Mouse (Mus musculus) kidney, adult 8-10 months (tissue): ENCODE measurements around the gene Clcnka.

Experiments
- DNase-seq, 2 experiments: peaks; one replicate each; pipeline ENCODE4 v3.0.0; 2022

Clcnka gene

DNA sequence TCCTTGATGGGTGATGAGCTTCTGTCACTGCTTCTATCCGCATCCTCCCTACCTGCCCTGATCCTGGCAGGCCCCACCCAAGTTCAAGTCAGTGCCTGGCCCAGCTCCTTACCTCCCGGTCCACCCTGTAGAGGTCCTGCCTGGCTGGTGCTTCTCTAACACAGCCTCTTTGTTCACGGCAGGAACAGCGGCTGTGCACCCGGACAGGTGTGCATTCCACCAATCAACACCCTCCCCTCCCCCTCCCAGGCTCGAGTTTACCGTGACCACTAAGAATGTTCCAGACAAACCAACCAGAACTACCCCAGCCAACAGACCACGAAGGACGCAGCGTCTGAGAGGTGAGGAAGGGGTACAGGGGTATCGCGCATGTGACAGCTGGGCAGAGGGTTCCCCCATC is at the start of gene Clcnka:
Clcnka (minus strand) TSS at position 180 of the 400 bp plus-strand sequence.
- DNase-seq = peak; percentile 59 to 70

DNA sequence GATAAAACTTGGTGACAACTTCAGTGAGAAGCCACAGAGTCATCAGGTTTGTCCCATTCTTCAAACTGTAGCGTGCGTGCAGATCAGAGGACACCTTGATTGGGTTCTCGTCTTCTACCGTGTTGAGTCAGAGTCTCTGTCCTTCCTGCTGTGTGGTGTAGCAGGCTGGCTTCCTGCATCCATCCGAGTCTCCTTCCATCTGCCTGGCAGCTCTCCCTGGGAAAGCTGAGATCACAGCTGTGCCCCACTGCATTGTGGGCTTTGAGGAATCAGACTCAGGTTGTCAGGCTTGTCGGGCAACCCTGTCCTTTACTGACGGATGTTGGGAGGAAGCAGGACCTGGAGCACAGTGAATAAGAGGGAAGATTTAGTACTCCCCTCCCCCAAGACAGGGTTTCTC is 47.7 kb upstream of the Clcnka start:
- no peak for DNase-seq

DNA sequence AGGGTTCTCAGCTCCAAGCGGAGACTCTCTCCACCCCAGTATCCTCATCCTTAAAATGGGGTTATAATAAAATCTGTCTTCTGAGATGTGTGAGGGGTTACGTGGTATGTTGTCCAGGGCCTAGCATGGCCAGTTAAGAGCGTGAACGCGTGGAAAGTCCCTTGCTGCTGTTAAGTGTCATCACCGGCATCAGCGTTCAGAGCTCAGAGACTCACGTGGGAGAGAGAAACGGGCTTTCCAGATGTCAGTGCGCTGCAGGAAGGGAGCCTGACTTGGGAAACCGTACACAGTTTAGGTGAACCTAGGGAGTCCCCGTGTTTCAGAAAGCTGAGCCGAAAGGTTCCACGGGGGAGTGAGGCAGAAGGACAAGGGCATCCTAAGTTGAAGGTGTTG is 46.8 kb upstream of the Clcnka start:
- no peak for DNase-seq

DNA sequence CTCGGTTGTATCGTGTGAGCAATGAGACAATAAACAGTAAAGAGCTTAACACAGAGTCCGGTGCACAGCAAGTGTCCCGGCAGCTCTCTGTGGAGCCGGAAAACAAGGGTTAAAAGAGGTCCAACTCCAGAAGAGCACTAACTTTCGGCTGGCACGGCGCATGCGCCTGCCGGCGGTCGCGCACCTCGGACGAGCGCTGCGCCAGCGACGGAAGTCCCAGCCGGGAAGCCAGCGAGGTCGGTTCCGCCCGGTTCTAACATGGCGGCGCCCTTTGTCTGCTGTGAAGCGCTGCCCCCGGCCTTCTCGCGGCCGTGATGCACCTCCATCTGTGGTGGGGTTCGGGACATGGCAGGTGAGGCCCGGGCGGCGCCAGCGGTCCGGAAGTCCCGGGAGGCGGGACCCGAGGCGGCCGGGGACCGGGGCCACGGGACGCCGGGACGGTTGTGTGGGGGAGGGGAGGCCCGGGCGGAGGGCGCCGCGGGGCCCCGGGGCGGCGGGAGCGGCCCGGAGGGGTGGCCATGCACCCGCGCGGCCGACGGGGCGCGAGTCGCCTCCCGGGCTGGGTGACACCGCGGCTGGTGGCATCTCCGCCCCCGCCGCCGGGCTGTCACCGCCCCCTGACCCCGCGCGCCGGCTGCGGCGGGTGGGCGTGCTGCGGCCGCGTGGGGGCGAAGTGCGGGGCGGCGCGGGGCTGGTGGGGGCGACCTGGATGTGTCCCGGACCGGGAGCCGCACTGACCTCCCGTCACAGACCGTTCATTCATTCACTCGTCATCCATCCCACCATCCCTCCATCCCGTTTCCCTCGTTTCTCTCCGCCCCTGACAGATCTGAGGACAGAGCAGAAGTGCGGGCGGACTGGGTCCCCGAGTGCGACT is 46.2 kb upstream of the Clcnka start, which contains the start of gene Zbtb17:
Zbtb17 (plus strand) TSS at position 204 of the 877 bp plus-strand sequence.
- DNase-seq = peak; percentile 85 to 87

DNA sequence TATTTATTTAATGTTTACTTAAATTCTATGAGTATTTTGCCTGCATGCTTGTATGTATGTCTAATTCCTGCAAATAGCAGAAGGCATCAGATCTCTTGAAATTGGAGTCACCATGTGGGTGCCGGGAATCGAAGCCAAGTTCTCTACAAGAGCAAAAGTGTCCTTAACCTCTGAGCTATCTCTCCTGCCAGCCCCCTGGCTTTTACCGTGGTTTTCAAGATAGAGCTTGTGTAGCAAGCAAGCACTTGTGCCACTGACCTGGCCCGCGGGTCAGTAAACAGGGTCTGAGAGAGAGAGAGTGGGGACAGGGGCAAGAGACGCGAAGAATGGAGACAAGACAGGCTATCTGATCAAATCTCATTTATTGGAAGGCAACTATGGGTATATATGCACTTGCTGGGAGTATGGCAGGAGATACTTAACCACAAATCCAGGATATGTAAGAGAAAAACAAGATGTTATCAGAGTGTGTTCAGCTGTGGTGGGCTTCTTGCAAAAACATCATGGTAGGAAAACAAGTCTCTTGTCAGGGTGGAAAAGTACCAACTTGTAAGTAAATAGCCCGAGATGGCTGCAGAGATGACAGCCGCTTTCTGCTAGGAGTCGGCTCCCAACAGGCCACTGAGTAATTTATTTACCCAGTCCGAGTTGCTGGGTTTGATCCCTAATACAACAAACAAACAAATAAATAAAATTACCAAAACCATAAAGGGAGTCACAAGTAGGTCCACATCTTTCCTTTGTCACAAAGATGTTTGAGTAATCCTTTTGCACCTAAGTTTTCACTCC is 45.3 kb upstream of the Clcnka start:
- DNase-seq = no peak

DNA sequence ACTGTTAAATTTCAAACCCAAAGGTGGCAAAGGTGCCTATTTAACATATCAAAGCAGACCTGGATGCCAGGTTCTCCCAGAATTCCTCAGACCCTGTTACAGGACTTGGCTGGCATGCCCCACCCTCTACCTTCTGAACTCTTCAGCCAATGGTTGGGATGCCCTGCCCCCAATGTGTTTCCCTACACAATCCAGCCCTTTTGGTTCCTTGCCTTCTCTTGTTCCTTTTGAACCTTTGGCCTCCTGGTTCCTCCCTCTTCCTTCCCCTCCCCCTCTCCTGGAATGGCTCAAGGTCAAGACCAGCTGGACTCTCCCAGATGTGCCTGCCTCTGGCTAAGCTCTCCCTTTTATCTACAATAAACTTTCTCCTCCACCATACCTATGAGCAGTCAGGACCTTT is 42.4 kb upstream of the Clcnka start:
- peak; percentile 75 to 87 for DNase-seq

DNA sequence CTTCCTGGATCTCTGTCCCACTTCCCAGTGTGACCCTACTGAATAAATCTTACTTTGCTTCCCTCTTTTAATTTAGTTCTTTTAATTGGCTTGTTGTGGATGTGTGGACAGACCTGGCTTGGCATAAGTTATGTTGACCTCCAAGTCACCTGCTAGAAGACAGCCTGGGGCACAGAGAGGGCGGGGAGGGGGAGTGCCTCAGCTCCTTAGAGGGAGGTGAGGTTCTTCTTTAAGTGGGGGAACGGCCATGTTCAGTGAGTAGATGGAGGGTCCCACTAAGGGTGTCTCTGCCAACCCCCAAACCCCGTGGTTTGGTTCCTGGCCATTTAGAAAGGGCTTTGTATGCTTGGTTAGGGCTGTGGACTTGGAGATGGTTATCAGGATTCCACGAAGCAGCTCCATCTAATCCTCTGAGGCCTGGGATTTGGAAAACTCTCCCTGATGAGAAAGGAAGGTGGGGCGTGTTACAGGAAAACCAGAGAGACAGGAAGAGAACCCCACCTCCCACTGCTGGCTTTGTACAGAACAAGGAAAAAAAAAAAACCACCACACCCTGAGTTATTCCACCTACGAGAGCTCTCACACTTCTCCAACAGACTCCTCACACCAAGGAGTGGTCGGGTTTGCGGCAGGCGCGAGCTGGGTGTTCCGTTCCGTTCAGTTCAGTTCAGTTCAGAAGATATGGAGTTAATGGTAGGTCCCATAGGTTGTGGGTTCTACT is 40.7 kb upstream of the Clcnka start:
- peak; percentile 50 to 71 for DNase-seq

DNA sequence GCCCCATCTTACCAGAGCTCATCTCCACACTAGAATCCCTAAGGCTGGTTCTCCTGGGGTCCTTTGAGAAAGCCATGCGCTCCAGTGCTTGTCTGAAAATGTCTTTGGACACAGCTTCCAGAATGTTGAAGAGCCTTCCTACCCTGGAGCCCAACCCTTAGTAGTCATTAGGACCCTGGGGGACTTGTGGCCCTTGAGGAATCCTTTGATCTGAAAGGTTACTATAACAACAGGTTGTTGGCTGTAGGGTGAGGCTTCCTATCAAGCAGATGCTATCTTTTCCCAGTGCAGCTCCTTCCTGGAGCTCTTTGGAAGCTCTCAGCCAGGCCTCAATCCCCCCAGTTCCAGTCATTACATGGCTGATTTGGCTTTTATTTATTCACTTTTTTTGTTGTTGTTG is 37.5 kb upstream of the Clcnka start, which contains the start of gene Srarp:
Srarp (minus strand) TSS at position 132 of the 400 bp plus-strand sequence.
- no peak for DNase-seq

DNA sequence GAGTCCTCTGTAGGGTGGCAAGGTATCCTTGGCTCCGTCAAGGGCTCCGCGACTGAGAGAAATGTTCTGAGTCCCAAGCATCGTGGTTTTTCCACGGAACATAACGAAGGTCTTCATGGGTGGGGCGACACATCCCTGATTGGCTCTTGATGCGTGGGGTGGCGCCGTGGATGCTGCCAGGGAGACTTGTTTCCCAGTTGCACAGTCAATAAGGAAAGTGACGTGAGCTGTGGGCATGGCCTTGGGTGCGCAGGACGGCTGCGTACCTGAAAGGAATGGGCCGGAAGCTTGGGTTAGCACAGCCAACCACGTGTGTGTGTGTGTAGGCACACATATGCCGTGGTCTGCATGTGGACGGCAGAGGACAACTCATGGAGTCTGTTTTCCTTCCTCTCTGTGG is 34.7 kb upstream of the Clcnka start:
- DNase-seq = no peak

DNA sequence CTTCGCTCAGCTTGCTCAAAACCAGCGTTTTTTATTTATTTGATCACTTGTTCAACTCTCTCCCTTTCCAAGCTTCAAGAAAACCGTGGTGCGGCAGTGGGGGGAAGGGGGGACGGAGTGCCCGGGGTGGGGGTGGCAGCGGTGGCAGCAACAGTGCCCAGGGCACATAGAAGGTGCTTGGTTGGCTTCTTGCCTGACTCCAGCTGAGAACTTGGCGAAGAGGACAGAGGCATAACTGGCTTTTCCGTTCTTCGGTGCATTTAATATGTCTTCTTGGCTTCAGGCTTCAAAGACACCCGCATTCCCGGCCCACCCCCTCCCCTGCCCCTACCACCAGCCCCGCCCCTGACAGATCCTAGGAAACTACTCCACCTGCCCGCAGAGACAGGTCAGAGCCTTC is 34.1 kb upstream of the Clcnka start:
- peak in 1 of 2 experiments; percentile 40 for DNase-seq

DNA sequence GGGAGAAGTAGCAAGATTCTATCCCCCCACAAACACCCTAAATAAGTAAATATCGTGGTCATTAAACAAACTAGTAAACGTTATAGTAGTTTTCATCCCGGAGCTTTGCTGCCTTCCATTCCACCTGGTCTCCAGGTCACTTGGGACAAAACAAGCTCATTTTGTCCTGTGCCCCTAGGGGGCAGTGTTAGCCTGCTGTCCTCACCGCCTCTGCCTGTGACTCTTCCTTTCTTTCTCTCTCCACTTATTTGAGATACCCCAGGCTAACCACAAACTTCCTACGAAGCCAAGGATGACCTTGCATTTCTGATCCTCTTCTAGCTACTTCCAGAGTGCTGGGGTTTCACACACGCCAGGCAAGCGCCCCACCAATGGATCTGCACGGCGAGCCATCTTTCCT is 32.5 kb upstream of the Clcnka start:
- DNase-seq = peak; percentile 70 to 83

DNA sequence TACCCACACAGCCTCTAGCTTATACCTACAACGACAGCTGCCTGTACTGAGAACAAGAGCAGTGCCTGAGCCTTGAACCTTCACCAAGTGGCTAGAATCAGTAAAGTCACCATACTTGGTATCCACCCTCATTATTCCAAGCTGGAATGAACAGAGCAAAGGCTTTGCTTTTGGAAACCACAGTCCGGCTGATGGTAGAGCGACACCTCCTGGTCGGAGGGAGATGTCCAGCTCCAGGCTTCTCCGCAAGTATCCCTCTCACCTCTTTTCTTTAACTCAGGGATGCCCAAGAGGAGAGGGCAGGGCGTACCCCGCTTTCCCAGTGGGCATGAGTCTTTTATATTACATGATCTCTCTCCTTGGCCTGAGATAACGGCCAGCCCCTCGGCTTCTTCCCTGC is 31.3 kb upstream of the Clcnka start:
- DNase-seq = peak; percentile 54 to 72

DNA sequence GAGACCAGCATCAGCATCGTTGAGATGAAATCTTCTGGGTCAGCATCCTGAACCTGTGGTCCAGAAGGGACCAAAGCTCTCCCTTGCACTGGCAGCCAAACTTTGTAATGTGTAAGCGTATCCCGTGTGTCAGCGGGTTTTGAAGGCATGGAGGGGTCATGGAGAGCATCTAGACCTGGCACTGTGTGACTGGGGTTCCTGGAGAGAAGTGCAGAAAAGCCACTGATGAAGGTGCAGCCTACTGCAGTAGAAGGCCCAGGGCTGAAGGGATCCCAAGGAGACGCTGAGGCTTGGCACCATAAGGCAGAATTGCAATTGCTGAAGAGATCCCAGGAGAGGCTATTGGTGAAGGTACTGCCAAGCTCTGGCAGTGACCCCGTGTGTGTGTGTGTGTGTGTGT is 30.9 kb upstream of the Clcnka start:
- DNase-seq = no peak

DNA sequence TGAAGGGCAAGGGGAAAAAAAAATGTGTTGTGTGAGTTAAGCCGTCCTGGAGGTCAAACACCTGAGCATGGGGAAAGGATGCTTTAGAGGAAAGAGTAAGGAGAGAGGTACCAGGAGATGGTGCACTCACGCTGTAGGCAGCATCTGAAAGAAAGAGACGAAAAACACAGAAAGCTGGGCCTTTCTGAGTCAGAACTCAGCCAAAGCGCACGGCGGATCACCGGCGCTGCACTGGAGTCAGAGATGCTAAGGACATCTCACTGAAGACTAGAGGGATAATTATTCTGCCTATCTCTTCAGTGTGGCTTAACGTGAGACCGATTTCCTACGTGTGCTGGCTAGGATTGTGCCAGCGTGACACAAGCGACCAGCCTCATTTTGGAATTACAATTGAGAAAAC is 29.4 kb upstream of the Clcnka start:
- DNase-seq = no peak

DNA sequence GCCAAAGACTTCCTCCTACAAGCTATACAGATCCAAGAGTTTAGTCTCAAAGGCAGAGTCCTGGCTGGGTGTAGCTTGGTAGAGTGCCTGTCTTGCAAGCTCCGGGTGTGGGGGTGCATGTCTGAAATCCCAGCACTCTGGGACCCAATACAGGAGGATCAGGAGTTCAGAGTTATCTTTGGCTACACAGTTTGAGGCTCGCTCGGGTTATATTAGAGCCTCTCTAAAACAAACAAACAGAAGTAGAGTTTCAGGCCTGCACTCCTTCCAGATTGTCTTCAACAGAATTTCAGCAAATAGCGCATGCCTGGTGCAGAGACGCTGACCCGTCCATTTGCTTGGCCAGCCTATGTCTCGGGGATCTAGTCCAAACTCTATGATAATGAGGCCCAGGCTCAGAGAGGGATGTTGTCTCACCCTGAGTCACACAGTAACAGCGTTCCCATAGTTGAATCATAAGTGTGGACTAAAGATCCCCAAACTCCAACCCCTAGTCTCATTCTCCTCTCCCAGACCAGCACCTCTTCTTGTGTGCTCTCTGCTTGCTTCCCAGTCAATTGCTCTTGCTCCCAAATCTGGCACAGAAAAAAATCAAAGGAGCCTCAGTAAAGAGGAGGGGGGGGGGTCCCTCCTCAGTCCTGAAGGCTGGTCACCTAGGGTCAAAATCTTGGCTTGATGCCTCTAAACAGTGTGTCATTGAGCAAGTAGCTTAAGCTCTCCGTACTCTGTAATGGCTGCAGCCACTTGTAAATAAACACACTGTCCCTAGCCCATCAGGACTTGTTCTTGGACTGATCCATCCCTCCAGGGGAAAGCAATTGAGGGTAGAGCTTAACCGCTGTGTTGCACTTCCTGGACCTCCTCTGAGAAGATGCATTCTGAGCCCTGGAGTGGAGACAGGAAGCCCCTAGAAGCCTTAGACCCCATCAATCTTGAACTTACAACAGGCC is 28.5 kb upstream of the Clcnka start:
- no peak for DNase-seq

DNA sequence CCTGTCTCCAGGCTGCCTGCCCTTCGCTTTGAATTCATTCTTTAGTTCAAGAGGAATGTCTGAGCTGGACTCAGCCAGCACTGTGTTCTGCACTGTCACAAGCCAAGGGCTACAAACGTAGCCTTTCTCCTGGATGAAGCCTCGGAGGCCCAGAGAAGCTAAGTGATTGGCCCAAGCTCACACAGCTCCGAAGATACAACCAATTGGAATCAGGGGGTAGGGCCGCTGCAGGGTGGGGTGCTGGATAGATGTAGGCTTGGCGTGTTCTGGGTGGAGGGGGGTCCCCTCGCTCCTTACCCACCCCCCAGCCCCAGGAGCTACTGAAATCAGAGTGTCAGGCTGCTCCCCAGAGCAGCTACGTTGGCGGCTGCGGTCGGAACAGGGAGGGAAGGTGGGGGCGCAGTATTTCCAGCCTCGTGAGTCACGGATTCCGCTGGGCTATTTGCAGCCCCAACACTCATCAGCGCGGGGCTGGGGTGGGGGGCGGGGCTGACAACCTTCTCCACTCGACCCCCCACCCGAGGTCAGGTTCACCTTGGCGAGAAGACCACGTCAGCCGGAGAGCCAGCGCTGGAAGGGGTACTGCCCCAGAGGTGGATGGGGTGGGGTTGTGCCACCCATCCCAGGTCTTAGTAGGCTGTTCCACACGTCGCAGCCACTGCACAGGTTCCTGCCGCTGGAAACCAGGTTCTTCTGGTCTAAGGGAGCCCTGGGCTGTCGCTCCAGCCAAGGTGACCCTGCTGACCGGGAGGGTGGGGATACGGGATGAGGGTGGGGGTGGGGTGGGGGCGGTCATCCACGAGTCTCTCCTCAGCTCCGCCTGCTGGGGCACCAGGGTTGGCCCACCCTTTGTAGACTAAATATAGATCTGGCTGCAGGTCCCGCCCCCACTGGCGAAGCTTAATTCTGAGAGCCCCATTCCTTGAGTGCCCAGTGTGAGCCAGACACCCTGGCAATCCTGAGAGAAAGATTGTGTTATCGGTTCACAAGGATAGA is 27.3 kb upstream of the Clcnka start:
- DNase-seq = peak; percentile 61 to 80

DNA sequence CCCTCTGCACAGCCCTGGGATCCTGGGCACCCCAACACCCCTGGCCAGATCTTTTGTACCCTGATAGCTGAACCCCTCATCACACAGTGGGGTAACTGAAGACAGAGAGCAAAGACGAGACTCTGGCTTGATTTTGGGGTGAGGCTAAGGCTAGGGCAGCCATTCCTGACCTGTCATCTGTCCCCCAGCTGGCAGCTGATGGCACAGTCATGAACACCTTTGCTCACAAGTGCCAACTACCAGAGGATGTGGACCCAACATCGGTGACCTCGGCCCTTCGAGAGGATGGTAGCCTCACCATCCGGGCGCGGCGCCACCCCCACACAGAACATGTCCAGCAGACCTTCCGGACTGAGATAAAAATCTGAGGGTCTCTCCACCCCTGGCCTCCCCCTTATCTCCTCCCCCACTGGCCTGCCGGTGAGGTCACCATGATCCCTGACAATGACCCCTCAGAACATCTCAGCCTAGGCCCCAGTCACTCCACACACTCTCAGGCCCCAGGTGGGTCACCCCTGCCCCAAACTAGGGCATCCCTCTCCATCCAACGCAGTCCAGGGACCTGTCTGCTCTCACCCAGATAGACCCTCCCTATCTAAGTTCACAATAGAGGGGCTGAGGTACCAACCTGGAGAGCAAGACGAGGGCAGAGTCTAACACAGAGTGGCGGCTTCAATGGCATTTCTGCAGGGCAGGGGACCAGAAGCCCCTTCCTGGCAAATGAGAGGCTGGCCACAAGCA is 25.3 kb upstream of the Clcnka start:
- DNase-seq = no peak

DNA sequence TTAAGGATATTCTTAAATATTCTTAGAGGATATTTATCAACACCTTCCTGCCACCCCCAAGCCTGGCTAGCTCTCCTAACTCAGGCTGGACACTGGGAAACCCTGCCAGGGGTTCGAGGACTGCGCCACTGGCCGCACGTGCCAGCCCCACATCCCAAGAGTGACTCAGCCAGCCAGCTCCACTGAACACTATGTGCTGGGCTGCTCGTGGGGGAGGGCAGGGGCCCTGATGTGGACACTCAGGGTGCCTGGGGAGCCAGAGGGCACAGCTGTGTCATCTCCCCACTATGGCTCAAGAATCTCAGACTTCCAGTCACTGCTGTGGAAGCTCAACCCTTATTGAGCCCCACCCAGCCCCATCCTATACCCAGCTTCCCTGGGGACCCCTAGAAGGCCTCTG is 24.8 kb upstream of the Clcnka start:
- DNase-seq = no peak

DNA sequence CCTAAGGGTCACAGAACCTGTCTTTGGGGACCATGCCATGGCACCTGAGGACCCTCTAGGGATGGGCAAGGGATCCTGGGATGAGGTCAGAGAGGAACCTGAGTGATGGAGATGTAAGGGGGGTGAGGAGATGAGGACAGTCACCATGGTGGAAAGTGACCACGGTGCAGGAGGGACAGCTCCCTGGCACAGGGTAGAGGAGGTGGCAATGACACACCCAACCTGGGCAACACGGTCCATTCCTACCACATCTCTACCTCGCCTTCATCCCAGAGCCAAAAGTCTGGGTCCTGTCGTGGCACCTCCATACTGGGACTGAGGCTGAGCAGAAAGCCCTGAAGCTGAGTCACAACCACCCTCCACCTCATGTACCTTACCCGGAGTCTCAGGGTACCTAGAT is 24.3 kb upstream of the Clcnka start:
- DNase-seq = no peak

DNA sequence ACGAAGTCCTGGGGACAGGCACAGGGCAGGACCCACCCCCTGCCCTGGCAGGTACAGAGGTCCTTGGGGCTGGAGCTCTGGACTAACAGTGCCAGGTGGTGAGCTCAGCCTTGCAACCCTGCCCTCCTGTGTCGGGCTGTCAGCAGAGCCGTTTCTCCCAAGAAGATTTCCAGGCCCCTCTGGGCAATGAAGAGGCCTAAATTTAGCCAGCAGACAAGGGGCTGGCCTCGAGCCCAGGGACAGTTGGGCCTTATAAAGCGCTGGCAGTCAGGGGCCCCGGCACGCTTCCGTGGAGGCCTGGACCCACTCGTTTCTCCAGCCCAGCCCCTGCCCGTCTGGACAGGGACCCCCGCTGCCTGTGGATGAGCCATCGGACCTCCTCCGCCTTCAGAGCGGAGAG is 22.9 kb upstream of the Clcnka start:
- DNase-seq = no peak
